Mouse (Mus musculus) liver, adult 2 months (tissue): Measurements from ENCODE around the gene BC016579.

Experiments used
- CTCF ChIP-seq: fragments of 200-500 bp; IDR thresholded peaks from 2 replicates; pipeline ENCODE4 v1.5.1; 2011; ENCODE audit warnings: low read depth, low read length, control low read depth
- POLR2A ChIP-seq: fragments of 200-500 bp; IDR thresholded peaks from 2 replicates; pipeline ENCODE4 v1.6.1; 2011; ENCODE audit warnings: low read length, control low read depth; ENCODE audit not compliant: insufficient read depth; ENCODE audit errors: extremely low read depth

GRCm38 (mm10) chr16:45657574-45658159 is 3.8 kb upstream of the BC016579 start:
- TF ChIP-seq CTCF (no peak), POLR2A (no peak)
